Mouse (Mus musculus): ENCODE results near the gene Zc3h12d. TPM values are rescaled to one million over a fixed set of nuclear protein-coding genes. Genes with fewer than 3 reads are reported as not detected.

The Zc3h12d gene
- total and polyA plus RNA-seq, 2 experiments from 2014 or later, result 0.10 to 0.28 TPM

GRCm38 (mm10) chr10:7809937-7810336 lies 22.3 kb upstream of the Zc3h12d start:
- Histone ChIP-seq H3K27ac (no peak overlapping the region), H3K4me3 (ENCODE audit: low read length) (no peak overlapping the region), H3K4me1 (ENCODE audit: insufficient read depth, low read length) (no peaks in the 10 kb centered on the region), H3K36me3 (ENCODE audit: insufficient read depth, low read length) (peaks cover 37% of the 10 kb centered on the region), H3K27me3 (ENCODE audit: insufficient read depth, low read length) (no peaks in the 10 kb centered on the region), H3K4me2 (ENCODE audit: low read depth, low read length) (no peak overlapping the region), H3K9me3 (ENCODE audit: low read length) (no peaks in the 10 kb centered on the region), H3K9ac (replicated peaks; ENCODE audit: low read length) (no peak overlapping the region)
- 49% methylated on average over 2 of the region's 2 CpGs for WGBS
- TF ChIP-seq CTCF (IDR thresholded peaks at IDR 0.05; ENCODE audit: low read depth), result peak; percentile 75
- ATAC-seq (peak; percentile 45; the same call in 1 of the 2 replicates), DNase-seq (ENCODE audit: low spot score) (peak; percentile 76)

GRCm38 (mm10) chr10:7816476-7816875 lies 15.8 kb upstream of the Zc3h12d start:
- H3K36me3 ChIP-seq (ENCODE audit: insufficient read depth, low read length), result peaks cover 16% of the 10 kb centered on the region
- DNase-seq (ENCODE audit: low spot score), result no peak
- H3K9me3 ChIP-seq (ENCODE audit: low read length), result no peaks in the 10 kb centered on the region
- TF ChIP-seq CTCF (IDR thresholded peaks at IDR 0.05; ENCODE audit: low read depth), result no peak
- H3K4me3 ChIP-seq (ENCODE audit: low read length), result no peak overlapping the region
- H3K4me2 ChIP-seq (ENCODE audit: low read depth, low read length), result no peak overlapping the region
- 96% methylated on average over 2 of the region's 2 CpGs for WGBS
- H3K27me3 ChIP-seq (ENCODE audit: insufficient read depth, low read length), result no peaks in the 10 kb centered on the region
- no peaks in the 10 kb centered on the region for H3K4me1 ChIP-seq (ENCODE audit: insufficient read depth, low read length)
- no peak overlapping the region for H3K27ac ChIP-seq
- ATAC-seq, result no peak
- H3K9ac ChIP-seq (replicated peaks; ENCODE audit: low read length), result no peak overlapping the region

DNA sequence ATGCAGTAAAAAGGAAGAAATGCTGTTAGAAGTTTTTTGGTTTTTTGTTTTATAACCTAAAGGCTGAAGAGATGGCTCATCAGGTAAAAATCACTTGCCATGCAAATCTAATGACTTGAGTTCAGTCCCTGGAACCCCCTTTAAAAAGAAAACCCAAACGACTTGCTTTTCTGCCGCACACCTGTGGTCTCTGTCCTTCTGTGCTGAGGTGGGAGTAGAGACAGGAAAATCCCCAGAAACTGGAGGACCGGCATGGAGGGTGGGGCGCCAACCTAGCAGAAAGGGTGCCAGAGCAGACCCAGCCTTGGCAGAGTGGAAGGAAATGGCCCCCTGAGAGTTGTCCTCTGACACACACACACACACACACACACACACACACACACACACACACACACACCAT lies 13.6 kb upstream of the Zc3h12d start:
- DNase-seq (ENCODE audit: low spot score) (no peak), ATAC-seq (no peak)
- no peaks in the 10 kb centered on the region for H3K9me3 ChIP-seq (ENCODE audit: low read length)
- 93% methylated on average over 4 of the region's 4 CpGs for WGBS
- no peaks in the 10 kb centered on the region for H3K27me3 ChIP-seq (ENCODE audit: insufficient read depth, low read length)
- TF ChIP-seq CTCF (IDR thresholded peaks at IDR 0.05; ENCODE audit: low read depth), result no peak
- H3K4me3 ChIP-seq (ENCODE audit: low read length), result no peak overlapping the region
- H3K36me3 ChIP-seq (ENCODE audit: insufficient read depth, low read length), result peaks cover 22% of the 10 kb centered on the region; the same call in 1 of the 2 replicates
- no peak overlapping the region for H3K4me2 ChIP-seq (ENCODE audit: low read depth, low read length)
- H3K4me1 ChIP-seq (ENCODE audit: insufficient read depth, low read length), result no peaks in the 10 kb centered on the region
- no peak overlapping the region for H3K27ac ChIP-seq
- H3K9ac ChIP-seq (replicated peaks; ENCODE audit: low read length), result no peak overlapping the region

- no peak for DNase-seq (ENCODE audit: low spot score)
- no peaks in the 10 kb centered on the region for H3K9me3 ChIP-seq (ENCODE audit: low read length)
- WGBS, result 97% methylated on average over 4 of the region's 4 CpGs
- no peak for ATAC-seq
- no peak overlapping the region for H3K27ac ChIP-seq
- H3K4me1 ChIP-seq (ENCODE audit: insufficient read depth, low read length), result no peaks in the 10 kb centered on the region
- no peak overlapping the region for H3K9ac ChIP-seq (replicated peaks; ENCODE audit: low read length)
- H3K27me3 ChIP-seq (ENCODE audit: insufficient read depth, low read length), result no peaks in the 10 kb centered on the region
- no peak overlapping the region for H3K4me3 ChIP-seq (ENCODE audit: low read length)
- peaks cover 24% of the 10 kb centered on the region; the same call in 1 of the 2 replicates for H3K36me3 ChIP-seq (ENCODE audit: insufficient read depth, low read length)
- H3K4me2 ChIP-seq (ENCODE audit: low read depth, low read length), result no peak overlapping the region
- no peak for TF ChIP-seq CTCF (IDR thresholded peaks at IDR 0.05; ENCODE audit: low read depth)
Measured at GRCm38 (mm10) chr10:7819156-7819555, 13.1 kb upstream of the Zc3h12d start.

GRCm38 (mm10) chr10:7819603-7820002 lies 12.7 kb upstream of the Zc3h12d start:
- no peak for DNase-seq (ENCODE audit: low spot score)
- Histone ChIP-seq H3K9ac (replicated peaks; ENCODE audit: low read length) (no peak overlapping the region), H3K4me3 (ENCODE audit: low read length) (no peak overlapping the region), H3K27ac (no peak overlapping the region), H3K4me2 (ENCODE audit: low read depth, low read length) (no peak overlapping the region), H3K9me3 (ENCODE audit: low read length) (no peaks in the 10 kb centered on the region), H3K36me3 (ENCODE audit: insufficient read depth, low read length) (peaks cover 20% of the 10 kb centered on the region; the same call in 1 of the 2 replicates), H3K4me1 (ENCODE audit: insufficient read depth, low read length) (no peaks in the 10 kb centered on the region), H3K27me3 (ENCODE audit: insufficient read depth, low read length) (no peaks in the 10 kb centered on the region)
- ATAC-seq, result no peak
- no peak for TF ChIP-seq CTCF (IDR thresholded peaks at IDR 0.05; ENCODE audit: low read depth)
- 90% methylated on average over 4 of the region's 4 CpGs for WGBS

- Histone ChIP-seq H3K27ac (no peak overlapping the region), H3K36me3 (ENCODE audit: insufficient read depth, low read length) (peaks cover 19% of the 10 kb centered on the region; the same call in 1 of the 2 replicates), H3K4me1 (ENCODE audit: insufficient read depth, low read length) (no peaks in the 10 kb centered on the region), H3K9ac (replicated peaks; ENCODE audit: low read length) (no peak overlapping the region), H3K4me3 (ENCODE audit: low read length) (no peak overlapping the region), H3K9me3 (ENCODE audit: low read length) (no peaks in the 10 kb centered on the region), H3K4me2 (ENCODE audit: low read depth, low read length) (no peak overlapping the region), H3K27me3 (ENCODE audit: insufficient read depth, low read length) (no peaks in the 10 kb centered on the region)
- ATAC-seq, result no peak
- WGBS, result 96% methylated on average over 5 of the region's 5 CpGs
- no peak for TF ChIP-seq CTCF (IDR thresholded peaks at IDR 0.05; ENCODE audit: low read depth)
- no peak for DNase-seq (ENCODE audit: low spot score)
Measured at GRCm38 (mm10) chr10:7820171-7820570, 12.1 kb upstream of the Zc3h12d start.

DNA sequence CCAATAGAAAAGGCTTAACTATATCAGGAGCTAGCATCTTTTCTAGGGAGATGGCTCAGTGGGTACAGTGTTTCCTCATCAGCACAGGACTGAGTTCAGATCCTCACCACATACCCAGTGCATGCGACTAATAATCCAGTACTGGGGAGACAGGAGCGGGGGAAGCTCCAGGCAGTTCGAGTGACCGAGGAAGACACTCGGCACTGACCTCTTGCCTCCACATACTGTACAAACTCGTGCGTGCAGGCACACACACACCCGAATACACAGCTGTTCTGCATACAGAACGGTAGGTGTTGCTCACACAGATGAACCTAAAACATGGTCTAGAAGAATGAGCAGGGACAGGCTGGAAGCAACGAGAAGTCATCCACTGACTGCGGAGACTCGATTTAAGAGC lies 10.3 kb upstream of the Zc3h12d start:
- peaks cover 19% of the 10 kb centered on the region; the same call in 1 of the 2 replicates for H3K36me3 ChIP-seq (ENCODE audit: insufficient read depth, low read length)
- H3K9ac ChIP-seq (replicated peaks; ENCODE audit: low read length), result no peak overlapping the region

More for the DNA sequence above, 10.3 kb upstream of the Zc3h12d start:
- ATAC-seq (no peak), DNase-seq (ENCODE audit: low spot score) (no peak)
- Histone ChIP-seq H3K4me3 (ENCODE audit: low read length) (no peak overlapping the region), H3K9me3 (ENCODE audit: low read length) (no peaks in the 10 kb centered on the region), H3K4me1 (ENCODE audit: insufficient read depth, low read length) (no peaks in the 10 kb centered on the region), H3K4me2 (ENCODE audit: low read depth, low read length) (no peak overlapping the region), H3K27me3 (ENCODE audit: insufficient read depth, low read length) (no peaks in the 10 kb centered on the region), H3K27ac (no peak overlapping the region)
- TF ChIP-seq CTCF (IDR thresholded peaks at IDR 0.05; ENCODE audit: low read depth), result no peak
- 96% methylated on average over 12 of the region's 12 CpGs for WGBS

Measured in hindbrain, postnatal 0 days (tissue).